Mouse (Mus musculus): ENCODE data around the gene 3110009E18Rik.

3110009E18Rik gene

GRCm38 (mm10) chr1:120120969-120121811 is at the start of gene 3110009E18Rik, which contains the start of gene Dbi:
Gene 3110009E18Rik, plus strand, starts transcription at chr1:120121187.
Gene Dbi, minus strand, starts transcription at chr1:120121078.
- DNase-seq = peak; percentile 99

- peak; percentile 40 for DNase-seq
Measured at GRCm38 (mm10) chr1:120072900-120073299, 48.1 kb upstream of the 3110009E18Rik start.

GRCm38 (mm10) chr1:120073519-120074306 is 47.3 kb upstream of the 3110009E18Rik start, which contains the start of gene Tmem37:
Gene Tmem37, minus strand, starts transcription at chr1:120074074.
- DNase-seq = no peak

- no peak for DNase-seq
Measured at GRCm38 (mm10) chr1:120074307-120074702, 46.7 kb upstream of the 3110009E18Rik start.

GRCm38 (mm10) chr1:120074931-120075330 is 46.1 kb upstream of the 3110009E18Rik start:
- peak; percentile 26 for DNase-seq

GRCm38 (mm10) chr1:120075507-120075906 is 45.5 kb upstream of the 3110009E18Rik start:
- no peak for DNase-seq

GRCm38 (mm10) chr1:120077746-120078410 is 43.1 kb upstream of the 3110009E18Rik start:
- DNase-seq = no peak

GRCm38 (mm10) chr1:120080632-120081031 is 40.4 kb upstream of the 3110009E18Rik start:
- DNase-seq = no peak

GRCm38 (mm10) chr1:120082957-120083585 is 37.9 kb upstream of the 3110009E18Rik start:
- DNase-seq = no peak

GRCm38 (mm10) chr1:120083921-120084517 is 37.0 kb upstream of the 3110009E18Rik start:
- DNase-seq = no peak

GRCm38 (mm10) chr1:120085696-120086095 is 35.3 kb upstream of the 3110009E18Rik start:
- DNase-seq = no peak

- DNase-seq = no peak
Measured at GRCm38 (mm10) chr1:120086644-120087043, 34.3 kb upstream of the 3110009E18Rik start.

- no peak for DNase-seq
Measured at GRCm38 (mm10) chr1:120089180-120089579, 31.8 kb upstream of the 3110009E18Rik start.

- no peak for DNase-seq
Measured at GRCm38 (mm10) chr1:120090880-120091570, 30.0 kb upstream of the 3110009E18Rik start.

- DNase-seq = peak; percentile 71
Measured at GRCm38 (mm10) chr1:120093482-120094134, 27.4 kb upstream of the 3110009E18Rik start.

- DNase-seq = no peak
Measured at GRCm38 (mm10) chr1:120094920-120095319, 26.1 kb upstream of the 3110009E18Rik start.

- DNase-seq = no peak
Measured at GRCm38 (mm10) chr1:120098327-120098726, 22.7 kb upstream of the 3110009E18Rik start.

- no peak for DNase-seq
Measured at GRCm38 (mm10) chr1:120099483-120099882, 21.5 kb upstream of the 3110009E18Rik start.

- DNase-seq = no peak
Measured at GRCm38 (mm10) chr1:120100456-120101226, 20.3 kb upstream of the 3110009E18Rik start.

GRCm38 (mm10) chr1:120101227-120101609 is 19.8 kb upstream of the 3110009E18Rik start:
- no peak for DNase-seq

All from cerebellum, adult 11-12 months (tissue).